Mouse (Mus musculus) neural tube, embryonic 11.5 days (tissue): Measurements from ENCODE around the gene Snrpf. TPM values are rescaled to one million over a fixed set of nuclear protein-coding genes. Genes with fewer than 3 reads are reported as not detected.

Experiments used
- ATAC-seq: fragments of 200-750 bp; cut with Nextera tagmentation; 2 replicates; pipeline ENCODE4 v1.8.0; 2017; ENCODE audit warnings: moderate number of reproducible peaks, mild to moderate bottlenecking, moderate TSS enrichment, moderate library complexity; ENCODE audit not compliant: insufficient read depth, low FRiP score, low TSS enrichment
- DNase-seq: peaks from one replicate; pipeline ENCODE4 v3.0.0-alpha.2; 2015; ENCODE audit warnings: low spot score
- H3K27ac ChIP-seq: fragments of 300-500 bp; sonication (generic); 2 replicates; pipeline ENCODE4 v1.5.1; 2014; ENCODE audit warnings: low read depth, mild to moderate bottlenecking, low read length
- H3K27me3 ChIP-seq: fragments of 300-500 bp; sonication (generic); 2 replicates; pipeline ENCODE4 v1.6.1; 2014; ENCODE audit warnings: mild to moderate bottlenecking, low read length, mixed read lengths; ENCODE audit not compliant: control insufficient read depth, insufficient read depth
- H3K36me3 ChIP-seq: fragments of 300-500 bp; sonication (generic); 2 replicates; pipeline ENCODE4 v1.6.1; 2014; ENCODE audit warnings: mild to moderate bottlenecking, low read length, moderate library complexity, mixed read lengths; ENCODE audit not compliant: control insufficient read depth, insufficient read depth
- H3K4me1 ChIP-seq: fragments of 300-500 bp; sonication (generic); 2 replicates; pipeline ENCODE4 v1.6.1; 2014; ENCODE audit warnings: low read length, mixed read lengths; ENCODE audit not compliant: control insufficient read depth, insufficient read depth
- H3K4me2 ChIP-seq: fragments of 300-500 bp; sonication (generic); 2 replicates; pipeline ENCODE4 v1.6.1; 2014; ENCODE audit warnings: low read depth, mild to moderate bottlenecking, moderate library complexity
- H3K4me3 ChIP-seq: fragments of 300-500 bp; sonication (generic); 2 replicates; pipeline ENCODE4 v1.5.1; 2014; ENCODE audit warnings: low read depth, low read length
- H3K9ac ChIP-seq: fragments of 300-500 bp; sonication (generic); 2 replicates; pipeline ENCODE4 v1.6.1; 2014; ENCODE audit warnings: mild to moderate bottlenecking, low read length
- H3K9me3 ChIP-seq: fragments of 300-500 bp; sonication (generic); 2 replicates; pipeline ENCODE4 v1.6.1; 2016; ENCODE audit warnings: low read length; ENCODE audit not compliant: control insufficient read depth
- WGBS: fragments of 180-500 bp; shearing (Covaris S2); extraction: QIAGEN DNeasy Blood & Tissue Kit; methylation state at CpG from one replicate; pipeline ENCODE4 v1.1.7; 2014; 5-methylcytosine and 5-hydroxymethylcytosine counted together
- polyA plus RNA-seq: library from polyadenylated mRNA; unstranded; fragments of >200 nt; fragmentation: Nextera tagmentation; extraction: Ambion mirVana; gene quantifications from 2 replicates; pipeline ENCODE4 v1.2.1, GENCODE M21; 2014

Snrpf gene
- polyA plus RNA-seq = 135 and 139 TPM in 2 replicates

- Histone ChIP-seq H3K9me3 (no peaks in the 10 kb centered on the region), H3K27me3 (no peaks in the 10 kb centered on the region), H3K4me1 (peaks cover 11% of the 10 kb centered on the region; the same call in 1 of the 2 replicates), H3K4me3 (peak within 1 kb of the TSS; percentile 68), H3K36me3 (no peaks in the 10 kb centered on the region), H3K4me2 (peak within 1 kb of the TSS; percentile 89), H3K9ac (peak within 1 kb of the TSS; percentile 93), H3K27ac (peak within 1 kb of the TSS; percentile 74)
- DNase-seq = peak; percentile 96
- under 1% methylated on average over 63 of the region's 63 CpGs for WGBS
- peak; percentile 89 for ATAC-seq
These were observed at the start of gene Snrpf for GRCm38 (mm10) chr10:93589281-93589848. Snrpf (minus strand) TSS chr10:93589706.

GRCm38 (mm10) chr10:93635941-93636340 is 46.4 kb upstream of the Snrpf start:
- no peak overlapping the region for H3K27ac ChIP-seq
- ATAC-seq (no peak), DNase-seq (peak; percentile 51)
- no peak overlapping the region for H3K9ac ChIP-seq
- 25% methylated on average over 9 of the region's 9 CpGs for WGBS
- no peaks in the 10 kb centered on the region for H3K9me3 ChIP-seq
- no peak overlapping the region for H3K4me3 ChIP-seq
- H3K36me3 ChIP-seq = no peaks in the 10 kb centered on the region
- no peak overlapping the region for H3K4me2 ChIP-seq
- H3K4me1 ChIP-seq = no peaks in the 10 kb centered on the region; the same call in 1 of the 2 replicates
- no peaks in the 10 kb centered on the region for H3K27me3 ChIP-seq

DNA sequence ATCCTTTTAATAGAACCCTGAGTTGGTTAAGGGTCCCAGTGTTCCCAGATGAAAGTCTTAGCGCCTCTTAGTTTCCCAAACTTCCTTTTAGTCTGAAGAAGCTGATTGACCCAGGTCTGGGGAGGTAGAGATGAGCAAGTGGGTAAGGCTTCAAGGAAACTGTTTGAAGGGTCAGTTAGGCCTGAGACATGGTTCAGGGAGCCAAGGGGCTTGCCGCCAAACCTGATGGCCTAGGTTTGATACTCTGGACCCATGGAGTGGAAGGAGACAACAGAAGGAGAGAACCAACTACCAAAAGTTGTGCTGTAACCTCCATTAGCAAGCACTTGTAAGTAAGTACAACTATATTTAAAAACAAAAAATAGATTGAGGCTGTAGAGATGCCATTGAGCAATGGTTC is 44.5 kb upstream of the Snrpf start:
- H3K4me1 ChIP-seq = no peaks in the 10 kb centered on the region
- DNase-seq (no peak), ATAC-seq (no peak)
- H3K9me3 ChIP-seq = no peaks in the 10 kb centered on the region
- WGBS = 85% methylated on average over 2 of the region's 2 CpGs
- no peak overlapping the region for H3K4me2 ChIP-seq
- no peaks in the 10 kb centered on the region for H3K27me3 ChIP-seq
- no peak overlapping the region for H3K27ac ChIP-seq
- H3K9ac ChIP-seq = no peak overlapping the region
- H3K36me3 ChIP-seq = no peaks in the 10 kb centered on the region
- H3K4me3 ChIP-seq = no peak overlapping the region

DNA sequence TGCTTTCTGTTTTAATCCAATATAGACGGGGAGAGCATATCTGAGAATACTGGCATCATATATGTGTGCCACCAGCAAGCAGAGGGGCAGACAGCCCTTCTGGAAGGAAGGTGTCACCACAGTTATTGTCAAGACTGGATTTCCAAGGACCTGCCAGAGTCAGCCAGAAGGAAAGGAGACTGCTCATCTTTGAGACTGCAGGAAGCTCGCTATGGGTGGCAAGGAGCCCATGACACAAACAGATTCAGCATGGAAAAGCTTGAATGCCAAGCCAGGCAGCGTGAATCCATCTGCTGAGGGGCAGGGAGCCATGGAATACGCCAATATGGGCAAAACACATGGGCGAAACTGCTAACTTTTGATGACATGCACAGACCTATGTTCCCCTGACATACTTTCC is 44.1 kb upstream of the Snrpf start:
- no peaks in the 10 kb centered on the region for H3K9me3 ChIP-seq

GRCm38 (mm10) chr10:93632086-93632485 is 42.6 kb upstream of the Snrpf start:
- no peaks in the 10 kb centered on the region for H3K4me1 ChIP-seq
- ATAC-seq (no peak), DNase-seq (no peak)
- no peaks in the 10 kb centered on the region for H3K36me3 ChIP-seq
- no peak overlapping the region for H3K27ac ChIP-seq
- H3K4me3 ChIP-seq = no peak overlapping the region
- H3K9me3 ChIP-seq = no peaks in the 10 kb centered on the region
- WGBS = 76% methylated on average over 4 of the region's 4 CpGs
- no peak overlapping the region for H3K9ac ChIP-seq
- no peaks in the 10 kb centered on the region for H3K27me3 ChIP-seq
- no peak overlapping the region for H3K4me2 ChIP-seq

More for the DNA sequence above, 44.1 kb upstream of the Snrpf start:
- ATAC-seq (no peak), DNase-seq (no peak)
- H3K27me3 ChIP-seq = no peaks in the 10 kb centered on the region
- no peak overlapping the region for H3K4me2 ChIP-seq
- WGBS = 84% methylated on average over 5 of the region's 5 CpGs
- H3K27ac ChIP-seq = no peak overlapping the region
- no peak overlapping the region for H3K9ac ChIP-seq
- H3K4me1 ChIP-seq = no peaks in the 10 kb centered on the region
- H3K36me3 ChIP-seq = no peaks in the 10 kb centered on the region
- H3K4me3 ChIP-seq = no peak overlapping the region

DNA sequence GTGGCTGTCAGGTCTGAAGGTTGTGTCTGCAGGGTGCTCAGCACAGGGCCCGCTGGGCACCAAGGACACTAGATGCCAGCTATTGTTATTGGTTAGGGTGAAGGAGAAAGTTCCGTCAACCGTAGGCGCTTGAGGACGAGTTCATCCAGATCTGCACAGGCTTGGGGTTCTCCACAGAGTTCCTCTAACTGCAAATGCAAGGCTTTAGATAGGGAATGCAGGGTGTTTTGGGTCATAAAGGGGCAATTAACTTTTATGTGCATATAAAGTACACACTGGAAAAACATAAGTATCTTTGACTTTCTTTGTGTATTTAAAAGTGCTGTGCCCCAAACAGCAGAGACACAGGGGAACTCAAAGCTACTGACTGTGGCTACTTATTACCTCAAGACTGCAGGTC is 40.8 kb upstream of the Snrpf start:
- ATAC-seq = no peak
- no peaks in the 10 kb centered on the region for H3K27me3 ChIP-seq
- H3K4me1 ChIP-seq = no peaks in the 10 kb centered on the region
- no peak overlapping the region for H3K4me3 ChIP-seq
- no peaks in the 10 kb centered on the region for H3K9me3 ChIP-seq
- no peaks in the 10 kb centered on the region for H3K36me3 ChIP-seq
- WGBS = 90% methylated on average over 5 of the region's 5 CpGs
- no peak for DNase-seq
- H3K9ac ChIP-seq = no peak overlapping the region
- H3K4me2 ChIP-seq = no peak overlapping the region
- no peak overlapping the region for H3K27ac ChIP-seq

GRCm38 (mm10) chr10:93624151-93624550 is 34.6 kb upstream of the Snrpf start:
- no peaks in the 10 kb centered on the region for H3K9me3 ChIP-seq
- WGBS = 89% methylated on average over 10 of the region's 10 CpGs
- no peak overlapping the region for H3K4me2 ChIP-seq
- no peak overlapping the region for H3K9ac ChIP-seq
- no peak overlapping the region for H3K27ac ChIP-seq
- H3K27me3 ChIP-seq = no peaks in the 10 kb centered on the region
- ATAC-seq (no peak), DNase-seq (no peak)
- no peak overlapping the region for H3K4me3 ChIP-seq
- H3K36me3 ChIP-seq = no peaks in the 10 kb centered on the region
- no peaks in the 10 kb centered on the region for H3K4me1 ChIP-seq

DNA sequence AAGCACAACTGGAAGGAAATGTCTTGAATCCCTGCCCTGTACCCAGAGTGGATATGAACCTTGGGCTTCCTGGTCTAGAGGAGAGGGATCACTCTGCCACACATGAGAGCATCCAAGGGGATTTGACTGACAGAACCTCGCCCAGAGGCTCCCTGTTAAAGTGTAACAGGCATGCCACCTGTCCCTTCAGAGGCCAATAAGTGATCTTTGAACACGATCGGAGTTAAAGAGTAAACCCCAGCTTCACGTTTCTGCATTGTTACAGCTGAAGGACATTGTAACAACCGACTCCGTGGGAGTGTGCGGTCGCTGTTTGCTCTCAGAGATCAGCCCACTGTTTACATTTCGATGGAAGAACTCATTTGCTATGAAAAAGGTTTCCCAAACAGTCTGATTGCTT is 34.2 kb upstream of the Snrpf start:
- H3K4me1 ChIP-seq = no peaks in the 10 kb centered on the region
- no peaks in the 10 kb centered on the region for H3K27me3 ChIP-seq
- H3K9me3 ChIP-seq = no peaks in the 10 kb centered on the region
- no peak overlapping the region for H3K4me3 ChIP-seq
- no peaks in the 10 kb centered on the region for H3K36me3 ChIP-seq
- no peak overlapping the region for H3K9ac ChIP-seq
- no peak overlapping the region for H3K4me2 ChIP-seq
- no peak for ATAC-seq
- H3K27ac ChIP-seq = no peak overlapping the region
- WGBS = 61% methylated on average over 9 of the region's 9 CpGs
- DNase-seq = no peak

DNA sequence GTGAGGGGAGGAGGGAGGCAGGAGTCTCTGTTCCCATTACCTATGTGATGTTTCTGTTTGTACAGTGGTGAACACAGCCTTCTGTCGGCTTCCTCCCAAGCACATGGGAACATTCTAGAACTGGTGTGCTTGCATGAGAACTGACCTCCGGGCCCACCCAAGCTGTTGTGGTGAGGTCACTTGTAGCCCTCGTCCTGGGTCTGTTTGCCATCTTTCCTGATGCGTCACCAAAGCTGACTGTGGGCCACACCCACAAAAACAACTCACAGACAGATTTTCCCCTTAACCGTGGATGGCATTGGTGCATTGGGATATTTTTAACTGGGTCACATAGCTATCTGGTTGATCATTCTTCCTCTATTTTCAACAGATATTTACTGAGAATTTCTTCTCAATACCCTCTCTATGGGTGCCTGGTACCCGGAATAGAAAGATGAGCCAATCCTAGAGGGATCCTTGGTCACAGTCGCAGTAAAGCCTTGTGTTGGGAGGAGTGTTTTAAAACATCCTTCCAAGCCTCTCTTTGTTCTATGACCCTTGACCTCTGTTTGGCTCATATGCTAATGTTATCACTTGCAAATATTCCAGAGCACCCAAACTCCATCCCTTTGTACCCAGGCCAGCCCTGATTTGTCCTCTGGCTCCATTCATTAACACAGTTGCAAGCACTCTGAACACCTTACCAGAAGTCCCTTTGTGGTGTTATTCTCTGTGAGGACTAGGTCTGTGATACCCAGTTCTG is 31.1 kb upstream of the Snrpf start:
- ATAC-seq (no peak), DNase-seq (no peak)
- no peak overlapping the region for H3K4me3 ChIP-seq
- 70% methylated on average over 7 of the region's 7 CpGs for WGBS
- H3K27ac ChIP-seq = no peak overlapping the region
- no peaks in the 10 kb centered on the region for H3K9me3 ChIP-seq
- H3K4me2 ChIP-seq = no peak overlapping the region
- H3K4me1 ChIP-seq = no peaks in the 10 kb centered on the region
- H3K27me3 ChIP-seq = no peaks in the 10 kb centered on the region
- H3K36me3 ChIP-seq = no peaks in the 10 kb centered on the region
- H3K9ac ChIP-seq = no peak overlapping the region
